Mouse (Mus musculus): ENCODE measurements around the gene Sp110. TPM values are rescaled to one million over a fixed set of nuclear protein-coding genes. Genes with fewer than 3 reads are reported as not detected.
"Not testable (repeated sequence)": the region's sequence is repeated elsewhere in the genome, so short reads cannot be mapped to it uniquely, and the experiment has no call there.

Sp110 gene
- polyA plus RNA-seq, 1 experiment from 2014 or later = 0.36 TPM

DNA sequence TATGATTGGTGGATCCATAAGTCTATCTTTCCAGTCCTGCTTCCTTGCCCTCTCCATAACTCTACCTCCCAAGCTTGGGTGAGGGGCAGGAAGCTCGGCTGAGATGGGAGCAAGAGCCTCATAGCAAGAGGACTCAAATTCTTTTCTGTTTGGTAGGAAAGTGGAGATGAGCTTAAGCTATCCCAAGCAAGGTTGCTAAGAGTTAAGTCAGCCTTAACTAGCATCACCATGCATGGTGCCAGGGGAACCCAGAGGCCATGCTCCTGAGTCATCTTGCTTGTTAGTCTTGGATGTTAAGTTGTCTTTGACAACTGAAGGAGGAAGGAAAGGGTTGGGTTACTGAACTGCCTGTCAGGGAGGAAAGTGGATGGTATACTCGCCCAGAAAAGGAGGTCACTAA lies 9.9 kb downstream of the Sp110 start:
- not testable (repeated sequence) for H3K4me1 ChIP-seq; H3K27ac ChIP-seq (replicated peaks); H3K4me2 ChIP-seq (replicated peaks); H3K27me3 ChIP-seq; H3K36me3 ChIP-seq; H3K9ac ChIP-seq (replicated peaks); ATAC-seq (replicated peaks); H3K9me3 ChIP-seq; H3K4me3 ChIP-seq
- 89% methylated on average over 1 of the region's 2 CpGs for WGBS

DNA sequence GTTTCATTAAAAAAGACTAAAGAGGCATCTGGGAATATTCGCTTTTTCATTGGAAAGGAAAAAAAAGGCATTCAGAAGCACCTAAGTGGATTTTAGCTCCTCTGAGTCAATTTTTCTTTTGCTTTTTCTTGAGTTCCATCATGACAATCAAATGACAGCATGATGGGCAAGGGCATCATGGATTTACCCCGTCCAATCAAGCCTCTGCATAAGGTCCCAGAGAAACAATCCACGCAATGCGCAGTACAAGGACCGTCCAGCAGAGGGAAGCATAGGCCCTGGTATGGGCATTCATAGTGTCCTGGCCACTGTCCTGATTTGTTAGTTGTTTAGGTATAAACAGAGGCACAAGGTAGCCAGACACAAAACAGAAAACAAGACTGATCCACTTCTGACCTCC lies 17.1 kb downstream of the Sp110 start:
- 31% methylated on average over 5 of the region's 5 CpGs for WGBS
- H3K36me3 ChIP-seq; H3K4me3 ChIP-seq; H3K9me3 ChIP-seq; H3K27me3 ChIP-seq; H3K27ac ChIP-seq (replicated peaks); ATAC-seq (replicated peaks); H3K4me1 ChIP-seq; H3K4me2 ChIP-seq (replicated peaks); H3K9ac ChIP-seq (replicated peaks): not testable (repeated sequence)

DNA sequence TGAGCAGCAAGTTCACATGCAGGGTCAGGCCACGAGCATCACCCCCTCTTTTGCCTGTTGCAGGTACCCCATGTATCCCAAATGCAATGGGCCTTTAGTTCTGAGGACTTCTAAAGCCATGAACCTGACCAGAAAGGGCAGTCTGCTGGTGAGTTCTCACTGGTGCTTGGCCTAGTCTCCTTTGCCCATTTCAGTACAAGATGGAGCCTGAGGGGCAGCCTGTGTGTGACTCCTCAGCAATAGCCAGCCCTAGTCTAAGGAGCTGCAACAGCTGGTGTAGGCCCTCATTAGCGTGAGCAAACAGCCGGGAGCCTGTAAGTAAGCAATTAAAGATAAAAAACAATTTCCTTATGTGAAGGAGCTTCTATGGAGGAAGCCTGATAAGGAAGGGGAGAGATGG lies 18.0 kb downstream of the Sp110 start:
- 71% methylated on average over 3 of the region's 3 CpGs for WGBS
- ATAC-seq (replicated peaks) = not testable (repeated sequence)

DNA sequence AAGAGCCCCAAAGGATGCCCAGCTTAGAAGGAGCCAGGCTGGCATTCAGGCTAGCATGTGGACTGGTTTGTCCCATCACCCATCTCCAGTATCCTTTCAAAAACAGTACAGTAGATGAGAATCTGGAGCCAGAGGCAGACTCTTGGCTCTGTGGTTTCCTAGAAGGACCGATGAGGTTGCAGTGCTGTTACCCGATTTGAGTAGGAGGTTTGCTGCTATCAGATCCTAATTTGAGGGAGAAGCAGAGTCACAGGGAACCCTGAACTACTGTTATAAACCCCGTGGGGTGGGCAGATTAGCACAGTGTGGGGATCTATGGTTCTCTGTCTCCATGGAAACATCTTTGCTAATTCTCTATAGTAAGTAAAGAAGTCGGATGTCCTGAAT lies 18.5 kb downstream of the Sp110 start:
- not testable (repeated sequence) for ATAC-seq (replicated peaks); H3K4me3 ChIP-seq

More for the DNA sequence above, 18.0 kb downstream of the Sp110 start:
- not testable (repeated sequence) for H3K4me3 ChIP-seq; H3K9ac ChIP-seq (replicated peaks); H3K9me3 ChIP-seq; H3K36me3 ChIP-seq; H3K4me2 ChIP-seq (replicated peaks); H3K4me1 ChIP-seq; H3K27me3 ChIP-seq; H3K27ac ChIP-seq (replicated peaks)

DNA sequence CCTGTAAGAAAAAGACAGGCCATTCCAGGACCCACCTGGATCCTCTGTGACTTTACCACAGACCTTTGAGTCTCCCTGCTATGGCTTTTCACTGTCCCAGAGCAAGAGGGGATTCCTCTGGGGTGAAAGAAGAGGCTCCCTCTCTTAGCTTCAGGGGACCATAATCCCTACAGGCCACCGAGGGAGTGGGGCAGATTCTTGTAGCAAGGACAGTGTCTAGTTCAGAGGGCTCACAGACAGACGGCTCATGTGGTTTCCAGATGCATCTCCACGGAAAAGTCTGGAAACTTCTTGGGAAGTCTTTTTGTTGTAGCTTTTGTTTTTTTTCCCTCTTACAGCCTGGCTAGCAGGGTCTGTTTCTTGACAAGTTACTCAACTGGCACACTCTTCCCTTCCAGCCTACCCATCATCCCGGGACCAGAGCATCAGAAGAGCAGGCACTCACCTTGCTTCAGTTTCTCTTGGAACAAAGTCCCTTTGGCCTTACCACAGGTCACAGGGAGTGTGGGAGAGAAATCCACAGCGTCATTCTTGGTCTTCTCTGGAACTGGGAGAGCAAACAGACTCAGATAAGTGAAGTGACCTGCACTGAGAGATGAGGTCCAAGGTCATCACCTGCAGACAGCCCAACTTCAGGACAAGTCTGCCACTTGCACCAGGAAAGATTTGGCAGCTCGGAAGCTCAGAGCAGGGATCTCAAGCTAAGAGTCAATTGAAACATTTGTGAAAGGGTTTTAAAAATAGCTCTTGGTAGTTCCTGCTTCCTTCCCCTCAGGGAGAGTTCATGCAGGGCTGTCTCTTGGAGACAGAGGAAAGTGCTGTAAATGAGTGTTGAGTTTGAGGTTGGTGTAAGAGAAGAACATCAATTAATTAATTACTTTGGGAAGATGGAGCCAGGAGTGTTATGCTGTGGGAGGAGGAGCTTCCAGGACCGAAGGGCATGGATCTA lies 19.1 kb downstream of the Sp110 start:
- not testable (repeated sequence) for H3K4me3 ChIP-seq; H3K9ac ChIP-seq (replicated peaks); H3K4me2 ChIP-seq (replicated peaks); ATAC-seq (replicated peaks); H3K4me1 ChIP-seq; H3K9me3 ChIP-seq; H3K27ac ChIP-seq (replicated peaks); H3K27me3 ChIP-seq; H3K36me3 ChIP-seq
- WGBS = 82% methylated on average over 6 of the region's 7 CpGs

More for the DNA sequence above, 18.5 kb downstream of the Sp110 start:
- WGBS = 72% methylated on average over 3 of the region's 4 CpGs
- not testable (repeated sequence) for H3K27ac ChIP-seq (replicated peaks); H3K27me3 ChIP-seq; H3K4me2 ChIP-seq (replicated peaks); H3K4me1 ChIP-seq; H3K9me3 ChIP-seq; H3K36me3 ChIP-seq; H3K9ac ChIP-seq (replicated peaks)

DNA sequence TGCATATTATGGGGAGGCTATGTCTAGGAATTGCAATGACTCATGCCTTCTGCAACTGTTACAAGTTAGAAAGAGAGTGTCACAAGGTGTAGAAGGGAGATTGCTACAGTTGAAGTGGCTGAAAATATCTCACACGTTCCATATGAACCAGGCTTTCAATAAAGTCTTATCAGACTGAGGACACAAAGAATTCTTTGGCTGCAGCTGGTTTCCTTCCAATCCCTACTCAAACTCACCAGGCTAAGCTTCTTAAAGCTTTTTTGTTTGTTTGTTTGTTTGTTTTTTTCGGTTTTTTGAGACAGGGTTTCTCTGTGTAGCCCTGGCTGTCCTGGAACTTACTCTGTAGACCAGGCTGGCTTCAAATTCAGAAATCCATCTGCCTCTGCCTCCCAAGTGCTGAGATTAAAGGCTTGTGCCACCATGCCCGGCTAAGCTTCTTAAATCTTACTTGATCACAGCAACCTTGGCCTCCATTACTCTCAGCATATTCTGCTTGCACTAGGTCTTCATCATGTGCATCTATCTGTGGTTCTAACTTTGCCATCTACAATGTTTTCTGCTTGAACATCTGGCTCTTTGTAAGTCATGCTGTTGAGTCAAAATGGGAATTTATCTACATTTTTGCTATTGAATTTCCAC lies 20.1 kb downstream of the Sp110 start:
- WGBS = 67% methylated on average over 3 of the region's 3 CpGs

DNA sequence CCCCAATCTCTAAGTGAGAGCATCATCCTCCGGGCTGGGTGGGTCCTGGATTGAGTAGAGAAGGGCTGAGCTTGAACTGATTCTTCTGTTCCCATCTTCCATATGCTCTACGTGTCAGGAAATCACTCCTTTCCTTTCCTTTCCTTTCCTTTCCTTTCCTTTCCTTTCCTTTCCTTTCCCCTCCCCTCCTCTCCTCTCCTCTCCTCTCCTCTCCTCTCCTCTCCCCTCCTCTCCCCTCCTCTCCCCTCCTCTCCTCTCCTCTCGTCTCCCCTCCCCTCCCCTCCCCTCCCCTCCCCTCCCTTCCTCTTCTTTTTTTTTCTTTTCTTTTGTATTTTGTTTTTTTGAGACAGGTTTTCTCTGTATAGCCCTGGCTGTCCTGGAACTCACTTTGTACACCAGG lies 23.2 kb downstream of the Sp110 start, which contains the start of gene G530012D18Rik:
Gene G530012D18Rik (plus strand): TSS at position 301 of the 400 bp plus-strand sequence.
- not testable (repeated sequence) for H3K4me2 ChIP-seq (replicated peaks); H3K9ac ChIP-seq (replicated peaks); H3K9me3 ChIP-seq; ATAC-seq (replicated peaks); H3K27me3 ChIP-seq; H3K27ac ChIP-seq (replicated peaks); H3K4me3 ChIP-seq; H3K36me3 ChIP-seq; H3K4me1 ChIP-seq
- WGBS = 90% methylated on average over 2 of the region's 3 CpGs

More for the DNA sequence above, 20.1 kb downstream of the Sp110 start:
- not testable (repeated sequence) for H3K9ac ChIP-seq (replicated peaks); H3K9me3 ChIP-seq; H3K4me1 ChIP-seq; H3K27ac ChIP-seq (replicated peaks); H3K36me3 ChIP-seq; H3K27me3 ChIP-seq; H3K4me3 ChIP-seq; H3K4me2 ChIP-seq (replicated peaks); ATAC-seq (replicated peaks)

DNA sequence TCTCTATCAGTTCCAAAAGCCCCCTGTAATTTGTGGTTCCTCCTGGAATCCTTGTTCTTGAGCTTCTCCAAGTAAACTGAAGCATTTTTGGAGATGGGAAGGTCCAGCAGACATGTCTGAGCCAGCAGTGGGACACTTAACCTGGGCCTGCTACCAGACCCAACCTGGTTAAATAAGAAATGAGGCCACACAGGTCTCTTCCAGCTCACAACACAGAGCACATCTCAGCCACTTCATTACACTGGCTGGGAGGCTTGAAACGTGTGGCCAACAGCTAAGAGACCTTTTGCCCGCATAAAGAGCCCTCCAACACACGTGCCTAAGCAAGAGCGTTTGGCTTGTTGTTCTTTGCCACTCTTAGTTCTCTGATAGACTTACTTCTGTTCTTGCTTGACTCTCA lies 25.1 kb downstream of the Sp110 start:
- WGBS = 73% methylated on average over 4 of the region's 4 CpGs
- not testable (repeated sequence) for H3K9me3 ChIP-seq; H3K9ac ChIP-seq (replicated peaks); H3K4me3 ChIP-seq; H3K27ac ChIP-seq (replicated peaks); H3K36me3 ChIP-seq; ATAC-seq (replicated peaks); H3K27me3 ChIP-seq; H3K4me1 ChIP-seq; H3K4me2 ChIP-seq (replicated peaks)

DNA sequence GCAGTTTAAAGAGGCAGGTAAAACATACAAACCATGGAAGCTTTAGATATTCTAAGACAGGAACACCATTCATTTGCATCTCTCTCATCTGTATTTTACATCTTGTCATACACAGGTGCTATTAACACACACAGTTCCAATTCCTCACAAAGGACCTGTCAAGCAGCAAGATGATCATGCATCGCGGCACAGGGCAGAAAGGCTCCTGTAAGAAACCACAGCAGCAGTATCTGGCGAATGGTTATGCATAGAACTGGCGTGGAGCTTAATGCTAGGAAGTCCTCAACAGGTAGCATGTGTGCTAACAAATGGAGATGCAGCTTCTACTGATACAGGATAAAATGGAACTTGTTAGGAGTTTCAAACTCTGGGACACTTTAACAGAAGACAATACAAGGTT lies 43.4 kb downstream of the Sp110 start:
- not testable (repeated sequence) for H3K27ac ChIP-seq (replicated peaks); H3K9me3 ChIP-seq; H3K4me2 ChIP-seq (replicated peaks); H3K9ac ChIP-seq (replicated peaks); H3K4me3 ChIP-seq; H3K4me1 ChIP-seq; ATAC-seq (replicated peaks); H3K27me3 ChIP-seq; H3K36me3 ChIP-seq
- 86% methylated on average over 4 of the region's 4 CpGs for WGBS

DNA sequence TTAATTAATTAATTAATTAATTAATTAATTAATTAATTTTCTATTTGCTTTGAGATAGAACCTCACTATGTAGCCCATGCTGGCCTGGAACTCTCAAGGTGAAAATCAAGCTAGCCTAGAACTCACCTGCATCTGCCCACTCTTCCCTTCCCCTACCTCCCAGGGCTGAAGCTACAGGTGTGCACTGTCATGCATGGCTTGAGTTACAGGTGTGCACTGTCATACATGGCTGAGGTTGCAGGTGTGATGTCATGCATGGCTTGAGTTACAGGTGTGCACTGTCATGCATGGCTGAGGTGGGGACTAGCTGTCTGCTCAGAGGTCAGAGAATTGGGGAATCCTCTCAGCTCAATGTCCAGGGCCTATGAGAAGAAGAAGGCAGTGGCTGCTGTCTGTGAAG lies 52.2 kb downstream of the Sp110 start:
- H3K9ac ChIP-seq (replicated peaks); H3K4me2 ChIP-seq (replicated peaks); H3K4me3 ChIP-seq; ATAC-seq (replicated peaks); H3K9me3 ChIP-seq; H3K4me1 ChIP-seq; H3K27me3 ChIP-seq; H3K36me3 ChIP-seq; H3K27ac ChIP-seq (replicated peaks): not testable (repeated sequence)

DNA sequence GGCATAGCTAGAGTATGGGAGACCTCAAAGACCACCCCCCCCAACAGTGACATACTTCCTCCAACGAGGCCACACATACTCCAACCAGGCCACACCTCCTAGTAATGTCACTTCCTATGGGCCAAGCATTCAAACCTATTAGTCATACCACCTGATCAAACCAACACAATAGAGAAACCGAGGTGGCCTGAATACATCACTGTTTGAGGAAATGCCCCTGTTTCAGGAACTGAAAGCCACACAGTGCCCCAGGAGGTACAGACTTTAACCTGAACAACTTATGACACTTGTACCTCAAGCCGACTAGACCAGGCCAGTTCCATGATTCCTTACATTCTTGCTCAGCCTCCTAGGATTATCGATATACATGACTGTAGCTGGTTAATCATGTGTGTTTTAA lies 54.8 kb downstream of the Sp110 start:
- H3K9me3 ChIP-seq; H3K36me3 ChIP-seq; H3K27ac ChIP-seq (replicated peaks); H3K9ac ChIP-seq (replicated peaks); ATAC-seq (replicated peaks); H3K27me3 ChIP-seq; H3K4me3 ChIP-seq; H3K4me2 ChIP-seq (replicated peaks); H3K4me1 ChIP-seq: not testable (repeated sequence)
- WGBS = 74% methylated on average over 4 of the region's 4 CpGs

DNA sequence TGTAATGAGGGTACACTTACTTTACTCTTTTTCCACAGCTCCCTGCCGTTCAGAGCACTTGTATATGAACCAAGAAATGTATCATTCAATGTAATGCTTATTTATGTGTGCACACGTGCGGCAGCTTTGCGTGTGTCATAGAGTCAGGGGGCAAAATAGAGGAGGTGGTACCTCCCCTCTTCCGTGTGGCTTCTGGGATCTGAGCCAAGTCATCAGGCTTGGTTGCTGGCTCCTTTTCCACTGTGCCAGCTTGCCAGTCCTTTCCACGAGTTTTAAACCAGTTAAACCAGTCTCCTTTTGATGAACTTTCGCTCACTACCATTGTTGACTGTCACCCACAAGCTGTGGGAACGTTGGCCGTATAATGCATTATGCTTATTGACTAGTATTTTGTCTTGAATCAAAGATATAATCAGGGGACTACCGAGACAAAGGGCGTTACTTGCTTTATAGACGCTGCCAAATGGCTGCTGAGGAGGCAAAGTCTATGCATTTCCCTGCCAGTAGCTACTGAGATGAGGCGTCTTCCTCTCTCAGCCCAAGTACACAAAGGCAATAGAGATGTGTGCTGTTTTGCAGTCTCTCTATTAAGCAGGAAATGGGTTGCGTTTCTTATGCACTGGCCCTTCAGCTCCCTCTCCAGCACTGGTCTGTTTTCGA lies 70.0 kb downstream of the Sp110 start:
- not testable (repeated sequence) for H3K36me3 ChIP-seq; H3K4me3 ChIP-seq; H3K4me1 ChIP-seq; H3K27ac ChIP-seq (replicated peaks); H3K9ac ChIP-seq (replicated peaks); H3K27me3 ChIP-seq; H3K4me2 ChIP-seq (replicated peaks); ATAC-seq (replicated peaks); H3K9me3 ChIP-seq
- 77% methylated on average over 14 of the region's 15 CpGs for WGBS
